Mouse (Mus musculus): ENCODE data around the gene Adgrf3. TPM values are rescaled to one million over a fixed set of nuclear protein-coding genes. Genes with fewer than 3 reads are reported as not detected.
A peak's percentile ranks its signal among the peaks of the same experiment; 100 is the strongest.

Gene Adgrf3
- total RNA-seq, 2 experiments from 2014 or later, result not detected

GRCm38 (mm10) chr5:30202221-30202620, 3.3 kb downstream of the Adgrf3 start:
- DNase-seq (ENCODE audit: low spot score), result no peak

GRCm38 (mm10) chr5:30201521-30201920, 4.0 kb downstream of the Adgrf3 start:
- no peak for DNase-seq (ENCODE audit: low spot score)

GRCm38 (mm10) chr5:30198257-30198656, 7.3 kb downstream of the Adgrf3 start:
- no peak for DNase-seq (ENCODE audit: low spot score)

GRCm38 (mm10) chr5:30195340-30195739, 10.2 kb downstream of the Adgrf3 start:
- no peak for DNase-seq (ENCODE audit: low spot score)

- no peak for DNase-seq (ENCODE audit: low spot score)
These were observed 13.1 kb downstream of the Adgrf3 start for GRCm38 (mm10) chr5:30192452-30192851.

GRCm38 (mm10) chr5:30187687-30188485, 17.6 kb downstream of the Adgrf3 start:
- no peak for DNase-seq (ENCODE audit: low spot score)

- peak; percentile 36 for DNase-seq (ENCODE audit: low spot score)
These were observed 29.7 kb downstream of the Adgrf3 start for GRCm38 (mm10) chr5:30175811-30176210.

GRCm38 (mm10) chr5:30172931-30173692, 32.4 kb downstream of the Adgrf3 start:
- no peak for DNase-seq (ENCODE audit: low spot score)

- peak; percentile 44 for DNase-seq (ENCODE audit: low spot score)
These were observed 33.4 kb downstream of the Adgrf3 start for GRCm38 (mm10) chr5:30172115-30172514.

- no peak for DNase-seq (ENCODE audit: low spot score)
These were observed 35.1 kb downstream of the Adgrf3 start for GRCm38 (mm10) chr5:30170303-30170940.

GRCm38 (mm10) chr5:30165234-30165946, 40.1 kb downstream of the Adgrf3 start:
- no peak for DNase-seq (ENCODE audit: low spot score)

- no peak for DNase-seq (ENCODE audit: low spot score)
These were observed 43.2 kb downstream of the Adgrf3 start for GRCm38 (mm10) chr5:30162339-30162738.

- DNase-seq (ENCODE audit: low spot score), result no peak
These were observed 43.7 kb downstream of the Adgrf3 start for GRCm38 (mm10) chr5:30161836-30162235.

- DNase-seq (ENCODE audit: low spot score), result peak; percentile 80
These were observed 45.9 kb downstream of the Adgrf3 start for GRCm38 (mm10) chr5:30159601-30160000.

- DNase-seq (ENCODE audit: low spot score), result no peak
These were observed 49.5 kb downstream of the Adgrf3 start for GRCm38 (mm10) chr5:30155821-30156629.

GRCm38 (mm10) chr5:30155395-30155792, 50.1 kb downstream of the Adgrf3 start:
- DNase-seq (ENCODE audit: low spot score), result no peak

GRCm38 (mm10) chr5:30154474-30155394, 50.8 kb downstream of the Adgrf3 start, which contains the start of the genes Hadha and Hadhb:
Hadha (minus strand) TSS chr5:30155162.
Hadhb (plus strand) TSS chr5:30155248.
- peak; percentile 95 for DNase-seq (ENCODE audit: low spot score)

GRCm38 (mm10) chr5:30154013-30154412, 51.5 kb downstream of the Adgrf3 start:
- no peak for DNase-seq (ENCODE audit: low spot score)

- DNase-seq (ENCODE audit: low spot score), result no peak
These were observed 52.3 kb downstream of the Adgrf3 start for GRCm38 (mm10) chr5:30153222-30153621.
